Mouse (Mus musculus) adrenal gland, postnatal 4 days (tissue): ENCODE results near the gene Dnmt3b. TPM values are rescaled to one million over a fixed set of nuclear protein-coding genes. Genes with fewer than 3 reads are reported as not detected.

Experiments used
- DNase-seq, 2 experiments: peaks; one replicate each; pipeline ENCODE4 v3.0.0; 2021 to 2022; ENCODE audit warnings: low spot score in 2 of 2, mixed read lengths in 2 of 2
- long read RNA-seq, 2 experiments: library from polyadenylated mRNA; stranded (forward); transcript quantifications; one replicate each; pipeline ENCODE4 v2.0.0; 2021
- total RNA-seq, 2 experiments: library from RNA; stranded (reverse); gene quantifications; 2 replicates each; pipeline ENCODE4 v1.2.3; 2021

The Dnmt3b gene
- total RNA-seq, result 1 to 10 TPM; 6.7 to 8.2 TPM
- long read RNA-seq, experiment 1, full-length matches to known transcripts, result 2 of 7 reads
- long read RNA-seq, experiment 1, partial matches to known transcripts, result 2 of 7 reads
- long read RNA-seq, experiment 1, other reads (novel, unspliced or antisense), result 3 of 7 reads
- long read RNA-seq, experiment 2, partial matches to known transcripts, result 3 of 13 reads
- long read RNA-seq, experiment 2, other reads (novel, unspliced or antisense), result 10 of 13 reads

GRCm38 (mm10) chr2:153649298-153650013 lies at the start of gene Dnmt3b:
Dnmt3b (plus strand) TSS chr2:153649450.
- DNase-seq, result peak; percentile 20 to 37

- no peak for DNase-seq
Measured at GRCm38 (mm10) chr2:153600021-153600666, 49.1 kb upstream of the Dnmt3b start.

- no peak for DNase-seq
Measured at GRCm38 (mm10) chr2:153600667-153601648, 48.3 kb upstream of the Dnmt3b start.

GRCm38 (mm10) chr2:153603724-153604123 lies 45.5 kb upstream of the Dnmt3b start:
- no peak for DNase-seq

- no peak for DNase-seq
Measured at GRCm38 (mm10) chr2:153606421-153606820, 42.8 kb upstream of the Dnmt3b start.

GRCm38 (mm10) chr2:153607870-153608515 lies 41.3 kb upstream of the Dnmt3b start:
- DNase-seq, result no peak

GRCm38 (mm10) chr2:153609058-153609457 lies 40.2 kb upstream of the Dnmt3b start:
- no peak for DNase-seq

- peak; percentile 69 to 87 for DNase-seq
Measured at GRCm38 (mm10) chr2:153609548-153609947, 39.7 kb upstream of the Dnmt3b start.

- DNase-seq, result no peak
Measured at GRCm38 (mm10) chr2:153610426-153611240, 38.6 kb upstream of the Dnmt3b start.

GRCm38 (mm10) chr2:153611241-153611630 lies 38.0 kb upstream of the Dnmt3b start:
- no peak for DNase-seq

GRCm38 (mm10) chr2:153611743-153612142 lies 37.5 kb upstream of the Dnmt3b start:
- no peak for DNase-seq

- no peak for DNase-seq
Measured at GRCm38 (mm10) chr2:153612594-153613281, 36.5 kb upstream of the Dnmt3b start.

GRCm38 (mm10) chr2:153616893-153617292 lies 32.4 kb upstream of the Dnmt3b start:
- no peak for DNase-seq

GRCm38 (mm10) chr2:153618439-153618838 lies 30.8 kb upstream of the Dnmt3b start:
- DNase-seq, result no peak

- DNase-seq, result no peak
Measured at GRCm38 (mm10) chr2:153618889-153619288, 30.4 kb upstream of the Dnmt3b start.

GRCm38 (mm10) chr2:153622449-153622848 lies 26.8 kb upstream of the Dnmt3b start:
- no peak for DNase-seq

- DNase-seq, result no peak
Measured at GRCm38 (mm10) chr2:153630950-153631349, 18.3 kb upstream of the Dnmt3b start.

GRCm38 (mm10) chr2:153631976-153632870 lies 17.0 kb upstream of the Dnmt3b start, which contains the start of gene Commd7:
Commd7 (minus strand) TSS chr2:153632781.
- DNase-seq, result peak; percentile 73 to 77
